Mouse (Mus musculus): ENCODE results near the gene Tenm4. TPM values are rescaled to one million over a fixed set of nuclear protein-coding genes. Genes with fewer than 3 reads are reported as not detected.

Gene Tenm4
- total RNA-seq, 1 experiment = 38.9 TPM

GRCm38 (mm10) chr7:96649171-96649570, 478.1 kb downstream of the Tenm4 start:
- H3K27ac ChIP-seq (ENCODE audit: insufficient read depth, low read depth, low read length, poor library complexity, severe bottlenecking) = no peak overlapping the region

GRCm38 (mm10) chr7:96650435-96650834, 479.4 kb downstream of the Tenm4 start:
- Histone ChIP-seq H3K4me3 (ENCODE audit: insufficient read depth in 1 of 2, low read depth in 1 of 2, low read length in 2 of 2, poor library complexity in 1 of 2, severe bottlenecking in 1 of 2) (no peak overlapping the region), H3K4me1 (ENCODE audit: control insufficient read depth in 2 of 2, insufficient read depth in 2 of 2, low read length in 2 of 2, poor library complexity in 1 of 2) (peaks cover under 1 to 9% of the 10 kb centered on the region in 2 experiments; a peak in 3 of 4 replicates), H3K36me3 (ENCODE audit: control insufficient read depth, insufficient read depth, low read length, poor library complexity, severe bottlenecking) (no peaks in the 10 kb centered on the region), H3K9me3 (ENCODE audit: control insufficient read depth, insufficient read depth, low read depth, low read length) (no peaks in the 10 kb centered on the region), H3K27ac (ENCODE audit: insufficient read depth, low read depth, low read length, poor library complexity, severe bottlenecking) (no peak overlapping the region), H3K9ac (ENCODE audit: insufficient read depth, low read depth, low read length, poor library complexity, severe bottlenecking) (no peak overlapping the region)
- TF ChIP-seq MAFK (IDR thresholded peaks at IDR 0.05; ENCODE audit: insufficient read depth, low read depth, low read length) (no peak), ZNF384 (IDR thresholded peaks at IDR 0.05; ENCODE audit: low read depth, low read length) (no peak), HCFC1 (IDR thresholded peaks at IDR 0.05; ENCODE audit: borderline replicate concordance, insufficient read depth, low read length) (no peak), CHD2 (IDR thresholded peaks at IDR 0.05; ENCODE audit: low read depth, low read length) (no peak), ZC3H11A (IDR thresholded peaks at IDR 0.05; ENCODE audit: borderline replicate concordance, low read depth, low read length) (no peak)
- in situ Hi-C loops (cut with MboI; ENCODE audit: low sequenced_read_pairs in 2 of 2, unreplicated experiment in 2 of 2) = no loop called here
- DNase-seq (ENCODE audit: low read depth, low spot score) = no peak

More at GRCm38 (mm10) chr7:96649171-96649570, 478.1 kb downstream of the Tenm4 start:
- Histone ChIP-seq H3K9ac (ENCODE audit: insufficient read depth, low read depth, low read length, poor library complexity, severe bottlenecking) (no peak overlapping the region), H3K9me3 (ENCODE audit: control insufficient read depth, insufficient read depth, low read depth, low read length) (no peaks in the 10 kb centered on the region), H3K36me3 (ENCODE audit: control insufficient read depth, insufficient read depth, low read length, poor library complexity, severe bottlenecking) (no peaks in the 10 kb centered on the region), H3K4me1 (ENCODE audit: control insufficient read depth in 2 of 2, insufficient read depth in 2 of 2, low read length in 2 of 2, poor library complexity in 1 of 2) (peaks cover under 1 to 2% of the 10 kb centered on the region in 2 experiments; a peak in 2 of 4 replicates), H3K4me3 (ENCODE audit: insufficient read depth in 1 of 2, low read depth in 1 of 2, low read length in 2 of 2, poor library complexity in 1 of 2, severe bottlenecking in 1 of 2) (no peak overlapping the region)
- TF ChIP-seq MAFK (IDR thresholded peaks at IDR 0.05; ENCODE audit: insufficient read depth, low read depth, low read length) (no peak), HCFC1 (IDR thresholded peaks at IDR 0.05; ENCODE audit: borderline replicate concordance, insufficient read depth, low read length) (no peak), CHD2 (IDR thresholded peaks at IDR 0.05; ENCODE audit: low read depth, low read length) (no peak), ZC3H11A (IDR thresholded peaks at IDR 0.05; ENCODE audit: borderline replicate concordance, low read depth, low read length) (no peak), ZNF384 (IDR thresholded peaks at IDR 0.05; ENCODE audit: low read depth, low read length) (no peak)
- in situ Hi-C loops (cut with MboI; ENCODE audit: low sequenced_read_pairs in 2 of 2, unreplicated experiment in 2 of 2) = no loop called here
- DNase-seq (ENCODE audit: low read depth, low spot score) = no peak

DNA sequence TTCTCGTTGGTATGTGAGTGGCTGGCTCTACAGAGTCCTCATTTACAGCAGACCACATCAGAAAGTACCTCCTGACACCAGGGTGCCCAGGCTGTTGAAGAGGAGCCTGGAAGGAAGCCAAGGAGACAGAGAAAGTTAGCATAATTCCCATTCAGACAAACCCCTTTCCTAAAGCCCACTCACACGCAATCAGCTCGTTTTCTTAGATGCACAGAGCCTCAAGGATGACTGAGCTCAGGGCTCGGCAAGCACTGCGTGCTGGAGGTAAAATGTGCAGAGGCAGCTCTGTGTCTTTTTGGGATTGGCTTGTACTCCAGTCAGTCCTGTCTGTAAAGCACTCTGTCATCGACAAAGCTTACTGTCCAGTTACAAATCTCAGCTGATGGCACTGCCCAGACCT, 480.0 kb downstream of the Tenm4 start:
- Histone ChIP-seq H3K9ac (ENCODE audit: insufficient read depth, low read depth, low read length, poor library complexity, severe bottlenecking) (no peak overlapping the region), H3K9me3 (ENCODE audit: control insufficient read depth, insufficient read depth, low read depth, low read length) (no peaks in the 10 kb centered on the region), H3K4me3 (ENCODE audit: insufficient read depth in 1 of 2, low read depth in 1 of 2, low read length in 2 of 2, poor library complexity in 1 of 2, severe bottlenecking in 1 of 2) (no peak overlapping the region), H3K4me1 (ENCODE audit: control insufficient read depth in 2 of 2, insufficient read depth in 2 of 2, low read length in 2 of 2, poor library complexity in 1 of 2) (peaks cover 0 to 9% of the 10 kb centered on the region in 2 experiments; a peak in 3 of 4 replicates), H3K27ac (ENCODE audit: insufficient read depth, low read depth, low read length, poor library complexity, severe bottlenecking) (no peak overlapping the region), H3K36me3 (ENCODE audit: control insufficient read depth, insufficient read depth, low read length, poor library complexity, severe bottlenecking) (no peaks in the 10 kb centered on the region)
- DNase-seq (ENCODE audit: low read depth, low spot score) = no peak
- TF ChIP-seq CHD2 (IDR thresholded peaks at IDR 0.05; ENCODE audit: low read depth, low read length) (no peak), MAFK (IDR thresholded peaks at IDR 0.05; ENCODE audit: insufficient read depth, low read depth, low read length) (no peak), ZC3H11A (IDR thresholded peaks at IDR 0.05; ENCODE audit: borderline replicate concordance, low read depth, low read length) (no peak), ZNF384 (IDR thresholded peaks at IDR 0.05; ENCODE audit: low read depth, low read length) (no peak), HCFC1 (IDR thresholded peaks at IDR 0.05; ENCODE audit: borderline replicate concordance, insufficient read depth, low read length) (no peak)
- in situ Hi-C loops (cut with MboI; ENCODE audit: low sequenced_read_pairs in 2 of 2, unreplicated experiment in 2 of 2) = no loop called here

DNA sequence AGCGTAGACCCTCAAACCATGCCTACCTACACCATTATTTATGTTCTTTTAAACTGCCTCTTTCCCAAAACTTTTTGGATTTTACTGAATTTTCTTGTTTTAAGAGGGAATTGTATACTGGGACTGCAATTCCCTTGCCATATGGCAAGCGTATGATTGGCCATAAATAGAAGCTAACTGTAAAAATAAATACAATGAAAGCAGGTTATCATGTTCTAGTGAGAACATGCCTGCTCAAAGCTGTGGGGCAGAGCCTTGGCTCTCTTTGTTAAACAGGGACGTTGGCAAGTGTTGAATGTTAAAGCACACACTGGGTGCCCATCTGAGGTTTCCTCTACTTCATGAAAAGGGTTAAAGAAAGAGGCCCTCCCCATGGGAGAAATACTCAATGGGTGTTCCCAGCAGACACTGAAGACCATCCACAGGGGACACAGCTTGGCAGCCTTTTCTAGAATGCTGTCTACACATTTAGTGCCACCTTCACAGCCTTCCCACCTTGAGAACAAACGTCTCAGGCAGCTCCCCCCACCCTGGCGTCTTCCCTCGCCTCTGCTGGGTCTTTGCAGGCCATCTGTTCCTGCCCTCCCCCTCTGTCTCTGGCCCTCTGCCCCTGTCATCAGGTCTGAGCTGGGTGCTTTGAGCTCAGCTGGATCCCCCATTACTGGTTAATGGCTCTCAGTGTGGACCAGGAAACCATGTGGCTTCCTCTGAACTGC, 480.7 kb downstream of the Tenm4 start:
- DNase-seq (ENCODE audit: low read depth, low spot score) = no peak
- in situ Hi-C loops (cut with MboI; ENCODE audit: low sequenced_read_pairs in 2 of 2, unreplicated experiment in 2 of 2) = no loop called here
- Histone ChIP-seq H3K4me3 (ENCODE audit: insufficient read depth in 1 of 2, low read depth in 1 of 2, low read length in 2 of 2, poor library complexity in 1 of 2, severe bottlenecking in 1 of 2) (no peak overlapping the region), H3K9me3 (ENCODE audit: control insufficient read depth, insufficient read depth, low read depth, low read length) (no peaks in the 10 kb centered on the region), H3K36me3 (ENCODE audit: control insufficient read depth, insufficient read depth, low read length, poor library complexity, severe bottlenecking) (no peaks in the 10 kb centered on the region), H3K9ac (ENCODE audit: insufficient read depth, low read depth, low read length, poor library complexity, severe bottlenecking) (no peak overlapping the region), H3K4me1 (ENCODE audit: control insufficient read depth in 2 of 2, insufficient read depth in 2 of 2, low read length in 2 of 2, poor library complexity in 1 of 2) (peaks cover 0 to 11% of the 10 kb centered on the region in 2 experiments; a peak in 3 of 4 replicates), H3K27ac (ENCODE audit: insufficient read depth, low read depth, low read length, poor library complexity, severe bottlenecking) (no peak overlapping the region)
- TF ChIP-seq CHD2 (IDR thresholded peaks at IDR 0.05; ENCODE audit: low read depth, low read length) (no peak), MAFK (IDR thresholded peaks at IDR 0.05; ENCODE audit: insufficient read depth, low read depth, low read length) (no peak), HCFC1 (IDR thresholded peaks at IDR 0.05; ENCODE audit: borderline replicate concordance, insufficient read depth, low read length) (no peak), ZNF384 (IDR thresholded peaks at IDR 0.05; ENCODE audit: low read depth, low read length) (no peak), ZC3H11A (IDR thresholded peaks at IDR 0.05; ENCODE audit: borderline replicate concordance, low read depth, low read length) (no peak)
